Mouse (Mus musculus): ENCODE results near the gene Plekhh3. TPM values are rescaled to one million over a fixed set of nuclear protein-coding genes. Genes with fewer than 3 reads are reported as not detected.

Gene Plekhh3
- polyA plus RNA-seq, 1 experiment: 67.6 TPM

DNA sequence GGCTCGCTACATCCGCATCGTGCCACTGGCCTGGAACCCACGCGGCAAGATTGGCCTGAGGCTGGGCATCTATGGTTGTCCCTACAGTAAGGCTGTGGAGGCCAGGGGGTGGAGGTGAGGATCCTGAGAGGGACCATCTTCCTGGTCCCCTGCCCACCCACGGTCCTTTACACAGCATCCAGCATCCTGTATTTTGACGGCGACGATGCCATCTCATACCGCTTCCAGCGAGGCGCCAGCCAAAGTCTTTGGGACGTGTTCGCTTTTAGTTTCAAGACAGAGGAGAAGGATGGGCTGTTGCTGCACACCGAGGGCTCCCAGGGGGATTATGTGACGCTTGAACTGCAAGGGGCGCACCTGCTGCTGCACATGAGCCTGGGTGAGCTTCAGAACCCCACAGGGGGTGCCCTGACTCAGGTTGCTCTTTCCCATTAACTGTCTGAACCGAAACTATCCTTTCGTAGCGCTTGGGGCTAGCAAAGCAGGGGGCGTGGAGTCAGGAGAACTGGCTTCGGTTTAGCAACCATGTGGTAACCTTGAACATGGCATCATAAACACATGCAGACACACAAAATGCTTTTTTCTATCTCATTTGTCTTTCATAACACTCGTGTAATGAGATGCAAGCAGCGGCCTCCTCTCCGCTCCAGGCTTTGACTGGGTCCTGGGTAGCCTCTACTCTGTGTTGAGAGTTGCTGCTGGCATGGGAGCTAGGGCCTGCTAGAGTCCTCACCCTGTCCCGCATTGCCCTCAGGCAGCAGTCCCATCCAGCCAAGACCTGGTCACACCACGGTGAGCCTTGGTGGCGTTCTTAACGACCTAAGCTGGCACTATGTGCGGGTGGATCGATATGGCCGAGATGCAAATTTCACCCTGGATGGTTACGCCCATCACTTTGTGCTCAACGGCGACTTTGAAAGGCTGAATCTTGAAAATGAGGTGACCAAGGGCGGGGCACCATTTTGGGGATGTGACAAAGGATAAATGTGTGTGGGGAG, 7.2 kb upstream of the Plekhh3 start:
- Histone ChIP-seq H3K4me1 (ENCODE audit: control insufficient read depth, insufficient read depth, low read length) (peaks cover 46% of the 10 kb centered on the region), H3K27ac (ENCODE audit: insufficient read depth, low read length) (peak overlapping the region; percentile 96), H3K27me3 (ENCODE audit: control insufficient read depth, insufficient read depth, low read length) (no peaks in the 10 kb centered on the region), H3K4me3 (replicated peaks; ENCODE audit: insufficient read depth, low read depth, low read length) (peak overlapping the region; percentile 76)
- TF ChIP-seq CTCF (IDR thresholded peaks at IDR 0.05; ENCODE audit: borderline replicate concordance, insufficient read depth, low read depth, low read length): no peak
- no peak for TF ChIP-seq POLR2A (IDR thresholded peaks at IDR 0.05; ENCODE audit: borderline replicate concordance, insufficient read depth, low read length)
- peak in 1 of 2 experiments; percentile 67 for DNase-seq
- 14% methylated on average over 36 of the region's 36 CpGs for WGBS

- no peaks in the 10 kb centered on the region for H3K27me3 ChIP-seq (ENCODE audit: control insufficient read depth, insufficient read depth, low read length)
- peak overlapping the region; percentile 96 for H3K27ac ChIP-seq (ENCODE audit: insufficient read depth, low read length)
- TF ChIP-seq POLR2A (IDR thresholded peaks at IDR 0.05; ENCODE audit: borderline replicate concordance, insufficient read depth, low read length) (peak; percentile 40; the same call in 1 of the 2 replicates), CTCF (IDR thresholded peaks at IDR 0.05; ENCODE audit: borderline replicate concordance, insufficient read depth, low read depth, low read length) (peak; percentile 72)
- H3K4me1 ChIP-seq (ENCODE audit: control insufficient read depth, insufficient read depth, low read length): peaks cover 39% of the 10 kb centered on the region
- 6% methylated on average over 22 of the region's 22 CpGs for WGBS
- peak overlapping the region; percentile 76 for H3K4me3 ChIP-seq (replicated peaks; ENCODE audit: insufficient read depth, low read depth, low read length)
- DNase-seq: peak; percentile 91 to 93
Observed at GRCm38 (mm10) chr11:101176933-101177773, 6.0 kb upstream of the Plekhh3 start.

- TF ChIP-seq POLR2A (IDR thresholded peaks at IDR 0.05; ENCODE audit: borderline replicate concordance, insufficient read depth, low read length) (peak; percentile 28; the same call in 1 of the 2 replicates), CTCF (IDR thresholded peaks at IDR 0.05; ENCODE audit: borderline replicate concordance, insufficient read depth, low read depth, low read length) (peak; percentile 57; the same call in 1 of the 2 replicates)
- peak overlapping the region; percentile 96 for H3K27ac ChIP-seq (ENCODE audit: insufficient read depth, low read length)
- under 1% methylated on average over 25 of the region's 25 CpGs for WGBS
- peak; percentile 84 to 86 for DNase-seq
- peaks cover 33% of the 10 kb centered on the region for H3K4me1 ChIP-seq (ENCODE audit: control insufficient read depth, insufficient read depth, low read length)
- peak overlapping the region; percentile 76 for H3K4me3 ChIP-seq (replicated peaks; ENCODE audit: insufficient read depth, low read depth, low read length)
- no peaks in the 10 kb centered on the region for H3K27me3 ChIP-seq (ENCODE audit: control insufficient read depth, insufficient read depth, low read length)
Observed at GRCm38 (mm10) chr11:101176117-101176691, 5.1 kb upstream of the Plekhh3 start.

GRCm38 (mm10) chr11:101175636-101176116, 4.5 kb upstream of the Plekhh3 start:
- peak; percentile 84 to 87 for DNase-seq
- no peaks in the 10 kb centered on the region for H3K27me3 ChIP-seq (ENCODE audit: control insufficient read depth, insufficient read depth, low read length)
- H3K4me3 ChIP-seq (replicated peaks; ENCODE audit: insufficient read depth, low read depth, low read length): peak overlapping the region; percentile 76
- no peak for TF ChIP-seq CTCF (IDR thresholded peaks at IDR 0.05; ENCODE audit: borderline replicate concordance, insufficient read depth, low read depth, low read length)
- no peak for TF ChIP-seq POLR2A (IDR thresholded peaks at IDR 0.05; ENCODE audit: borderline replicate concordance, insufficient read depth, low read length)
- H3K27ac ChIP-seq (ENCODE audit: insufficient read depth, low read length): peak overlapping the region; percentile 96
- 3% methylated on average over 11 of the region's 11 CpGs for WGBS
- peaks cover 33% of the 10 kb centered on the region for H3K4me1 ChIP-seq (ENCODE audit: control insufficient read depth, insufficient read depth, low read length)

- Histone ChIP-seq H3K27me3 (ENCODE audit: control insufficient read depth, insufficient read depth, low read length) (no peaks in the 10 kb centered on the region), H3K4me1 (ENCODE audit: control insufficient read depth, insufficient read depth, low read length) (peaks cover 30% of the 10 kb centered on the region), H3K4me3 (replicated peaks; ENCODE audit: insufficient read depth, low read depth, low read length) (peak within 1 kb of the TSS; percentile 76), H3K27ac (ENCODE audit: insufficient read depth, low read length) (peak within 1 kb of the TSS; percentile 96)
- peak; percentile 65 to 69 for DNase-seq
- TF ChIP-seq POLR2A (IDR thresholded peaks at IDR 0.05; ENCODE audit: borderline replicate concordance, insufficient read depth, low read length) (no peak), CTCF (IDR thresholded peaks at IDR 0.05; ENCODE audit: borderline replicate concordance, insufficient read depth, low read depth, low read length) (peak; percentile 62)
- 12% methylated on average over 14 of the region's 14 CpGs for WGBS
Observed at GRCm38 (mm10) chr11:101174851-101175628, 3.9 kb upstream of the Plekhh3 start, which contains the start of gene Ccr10. Ccr10 (minus strand) TSS chr11:101175443.

- Histone ChIP-seq H3K4me3 (replicated peaks; ENCODE audit: insufficient read depth, low read depth, low read length) (peak overlapping the region; percentile 16), H3K27ac (ENCODE audit: insufficient read depth, low read length) (peak overlapping the region; percentile 77), H3K27me3 (ENCODE audit: control insufficient read depth, insufficient read depth, low read length) (no peaks in the 10 kb centered on the region), H3K4me1 (ENCODE audit: control insufficient read depth, insufficient read depth, low read length) (peaks cover 28% of the 10 kb centered on the region)
- TF ChIP-seq CTCF (IDR thresholded peaks at IDR 0.05; ENCODE audit: borderline replicate concordance, insufficient read depth, low read depth, low read length) (no peak), POLR2A (IDR thresholded peaks at IDR 0.05; ENCODE audit: borderline replicate concordance, insufficient read depth, low read length) (no peak)
- peak; percentile 63 to 68 for DNase-seq
- WGBS: 8% methylated on average over 9 of the region's 9 CpGs
Observed at GRCm38 (mm10) chr11:101174389-101174745, 3.2 kb upstream of the Plekhh3 start.
